Mouse (Mus musculus): Measurements from ENCODE around the gene Zfp524.
A peak's percentile ranks its signal among the peaks of the same experiment; 100 is the strongest.

Zfp524 gene

GRCm38 (mm10) chr7:5051193-5052192 lies 37.3 kb downstream of the Zfp524 start, which contains the start of gene Zfp580:
Gene Zfp580, plus strand, starts transcription at chr7:5051538.
- peak; percentile 85 for DNase-seq (ENCODE audit: low spot score)

GRCm38 (mm10) chr7:5052438-5052837 lies 38.2 kb downstream of the Zfp524 start:
- no peak for DNase-seq (ENCODE audit: low spot score)

GRCm38 (mm10) chr7:5052931-5053343 lies 38.7 kb downstream of the Zfp524 start:
- peak; percentile 54 for DNase-seq (ENCODE audit: low spot score)

- DNase-seq (ENCODE audit: low spot score): peak; percentile 60
Measured at GRCm38 (mm10) chr7:5053456-5054179, 39.4 kb downstream of the Zfp524 start.

GRCm38 (mm10) chr7:5056651-5057263 lies 42.5 kb downstream of the Zfp524 start:
- DNase-seq (ENCODE audit: low spot score): peak; percentile 65

- no peak for DNase-seq (ENCODE audit: low spot score)
Measured at GRCm38 (mm10) chr7:5057381-5057780, 43.2 kb downstream of the Zfp524 start.

- no peak for DNase-seq (ENCODE audit: low spot score)
Measured at GRCm38 (mm10) chr7:5057804-5058203, 43.6 kb downstream of the Zfp524 start.

GRCm38 (mm10) chr7:5058631-5059030 lies 44.4 kb downstream of the Zfp524 start:
- no peak for DNase-seq (ENCODE audit: low spot score)

- no peak for DNase-seq (ENCODE audit: low spot score)
Measured at GRCm38 (mm10) chr7:5059421-5059820, 45.2 kb downstream of the Zfp524 start.

- peak; percentile 90 for DNase-seq (ENCODE audit: low spot score)
Measured at GRCm38 (mm10) chr7:5060239-5060731, 46.1 kb downstream of the Zfp524 start.

- peak; percentile 99 for DNase-seq (ENCODE audit: low spot score)
Measured at GRCm38 (mm10) chr7:5060944-5061773, 46.9 kb downstream of the Zfp524 start.

GRCm38 (mm10) chr7:5061774-5062359 lies 47.7 kb downstream of the Zfp524 start, which contains the start of gene U2af2:
Gene U2af2, plus strand, starts transcription at chr7:5062143.
- peak; percentile 99 for DNase-seq (ENCODE audit: low spot score)

- peak; percentile 74 for DNase-seq (ENCODE audit: low spot score)
Measured at GRCm38 (mm10) chr7:5062360-5063001, 48.3 kb downstream of the Zfp524 start.

- no peak for DNase-seq (ENCODE audit: low spot score)
Measured at GRCm38 (mm10) chr7:5064886-5065285, 50.7 kb downstream of the Zfp524 start.
